Mouse (Mus musculus): ENCODE data around the gene Lrrn4. TPM values are rescaled to one million over a fixed set of nuclear protein-coding genes. Genes with fewer than 3 reads are reported as not detected.

Lrrn4 gene
- 1.1 TPM for polyA plus RNA-seq (2015; fragmentation: Illumina TruSeq; extraction: RNeasy Lipid Tissue Mini Kit (QIAGEN cat#74804); ENCODE audit: insufficient read depth, low replicate concordance)

GRCm38 (mm10) chr2:132880844-132881645 is at the start of gene Lrrn4:
Gene Lrrn4 (minus strand): TSS chr2:132880891.

GRCm38 (mm10) chr2:132846407-132847358 is 34.0 kb downstream of the Lrrn4 start, which contains the start of gene Crls1:
Gene Crls1 (plus strand): TSS chr2:132846666.

Other genes with a start within 250 kb of the Lrrn4 start
- 20.8 TPM for gene Shld1, start 194.0 kb downstream of the Lrrn4 start, polyA plus RNA-seq (2015; fragmentation: Illumina TruSeq; extraction: RNeasy Lipid Tissue Mini Kit (QIAGEN cat#74804); ENCODE audit: insufficient read depth, low replicate concordance)
- not detected for gene Chgb, start 99.6 kb downstream of the Lrrn4 start, polyA plus RNA-seq (2015; fragmentation: Illumina TruSeq; extraction: RNeasy Lipid Tissue Mini Kit (QIAGEN cat#74804); ENCODE audit: insufficient read depth, low replicate concordance)
- gene Trmt6, start 64.8 kb downstream of the Lrrn4 start, polyA plus RNA-seq (2015; fragmentation: Illumina TruSeq; extraction: RNeasy Lipid Tissue Mini Kit (QIAGEN cat#74804); ENCODE audit: insufficient read depth, low replicate concordance) = 48.1 TPM
- 3.9 TPM for gene Mcm8, start 64.8 kb downstream of the Lrrn4 start, polyA plus RNA-seq (2015; fragmentation: Illumina TruSeq; extraction: RNeasy Lipid Tissue Mini Kit (QIAGEN cat#74804); ENCODE audit: insufficient read depth, low replicate concordance)
- 25.1 TPM for gene Crls1, start 34.2 kb downstream of the Lrrn4 start, polyA plus RNA-seq (2015; fragmentation: Illumina TruSeq; extraction: RNeasy Lipid Tissue Mini Kit (QIAGEN cat#74804); ENCODE audit: insufficient read depth, low replicate concordance)
- not detected for gene Fermt1, start 65.0 kb upstream of the Lrrn4 start, polyA plus RNA-seq (2015; fragmentation: Illumina TruSeq; extraction: RNeasy Lipid Tissue Mini Kit (QIAGEN cat#74804); ENCODE audit: insufficient read depth, low replicate concordance)